Mouse (Mus musculus) v-Abl transformed pro-B cells (cell line): ENCODE data around the gene Ssmem1.

Experiments used
- in situ Hi-C, 2 experiments: fragments of 400-800 bp; cut with MboI; formaldehyde crosslinking; loops; one replicate each; pipeline ENCODE4 v1.15.1; 2025; ENCODE audit not compliant: unreplicated experiment in 2 of 2

Ssmem1 gene

DNA sequence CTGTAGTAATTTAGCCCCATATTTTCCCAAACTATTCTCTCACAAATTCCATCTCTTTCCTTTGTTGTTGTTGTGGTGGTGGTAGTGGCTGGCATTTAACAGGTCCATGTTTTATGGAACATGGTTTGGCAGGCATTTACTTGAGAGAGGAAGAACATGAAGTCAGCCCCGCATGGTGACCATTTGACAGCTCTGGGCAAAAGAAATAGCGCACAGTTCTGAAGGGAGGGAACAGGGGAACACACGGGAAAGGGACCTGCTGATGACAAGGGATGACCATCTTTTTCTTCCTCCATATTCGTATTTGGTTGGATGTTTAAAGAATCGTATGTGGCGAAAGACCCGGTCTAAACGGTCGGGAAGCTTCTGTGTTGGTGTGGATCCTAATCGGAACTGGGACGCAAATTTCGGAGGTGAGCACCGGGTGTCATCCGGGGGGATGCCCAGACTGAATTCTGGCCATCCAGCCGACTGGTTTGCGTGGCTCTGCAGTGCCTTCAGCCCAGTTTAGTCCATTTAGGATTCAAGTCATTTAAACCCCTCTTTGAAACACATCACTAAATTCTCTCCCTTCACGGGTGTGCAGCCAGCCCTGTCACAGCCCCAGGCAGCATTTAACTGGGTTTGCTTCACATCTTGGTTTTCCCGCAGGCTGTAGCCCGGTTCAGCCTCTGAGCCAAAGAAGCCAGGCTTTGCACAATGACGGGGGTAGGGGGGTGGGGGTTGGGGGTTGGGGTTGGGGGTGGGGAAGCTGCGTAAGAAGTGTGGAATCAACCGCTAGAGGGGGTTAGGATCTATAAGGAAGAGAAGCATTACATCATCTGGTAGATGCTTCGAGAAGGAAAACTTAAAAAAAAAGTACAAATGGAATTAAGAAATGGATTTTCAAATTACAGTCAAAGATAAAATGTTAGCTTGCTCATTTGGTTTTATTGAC, 42.3 kb downstream of the Ssmem1 start:
- in situ Hi-C loops = no loop called here

DNA sequence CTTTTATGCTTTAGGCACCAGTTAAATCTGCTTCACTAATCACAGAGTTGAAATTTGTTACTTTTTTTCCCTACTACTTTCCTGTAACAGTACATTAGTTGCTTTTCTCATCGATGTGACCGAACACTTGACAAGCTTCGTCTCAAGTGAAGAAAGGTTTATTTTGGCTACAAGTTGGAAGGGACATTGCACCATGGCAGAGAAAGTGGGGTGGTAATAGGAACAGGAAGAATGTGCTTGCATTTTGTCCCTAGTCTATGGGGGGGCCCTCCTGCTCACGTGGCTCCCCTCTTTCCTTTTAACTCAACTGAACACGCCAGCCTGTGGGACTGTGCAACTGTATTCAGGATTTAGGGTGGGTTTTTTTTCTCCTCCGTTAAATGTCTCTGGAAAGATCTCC, 43.0 kb downstream of the Ssmem1 start:
- in situ Hi-C loops = no loop called here

DNA sequence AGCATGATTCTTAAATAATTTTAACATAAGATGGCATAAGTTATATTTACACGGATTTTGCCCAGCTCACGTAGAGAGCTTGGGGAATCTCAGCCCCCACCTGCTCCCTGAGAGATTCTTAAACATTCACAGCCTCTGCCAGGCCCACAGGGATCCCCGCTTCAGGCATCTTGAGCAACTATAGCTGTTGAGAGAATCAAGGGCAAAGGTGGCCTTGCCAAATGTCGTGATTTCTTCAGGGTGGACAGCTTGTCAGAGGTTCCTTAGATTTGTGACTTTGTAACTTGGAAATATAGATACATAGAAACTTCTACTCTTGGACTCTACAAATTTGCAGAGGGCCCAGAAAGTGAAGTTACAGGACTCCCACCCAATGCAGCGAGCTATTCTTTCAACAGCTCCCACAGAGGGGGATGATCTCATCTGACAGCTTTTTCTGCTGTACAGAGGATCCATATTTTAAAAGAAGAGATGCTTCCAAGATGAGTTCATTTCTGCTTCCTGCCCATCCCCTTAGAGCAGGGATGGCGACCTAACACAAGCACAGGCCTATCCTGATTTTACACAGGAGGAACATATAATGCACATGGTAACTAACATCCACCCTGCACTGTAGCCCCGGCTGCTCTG, 43.8 kb downstream of the Ssmem1 start:
- in situ Hi-C loops = no loop called here

DNA sequence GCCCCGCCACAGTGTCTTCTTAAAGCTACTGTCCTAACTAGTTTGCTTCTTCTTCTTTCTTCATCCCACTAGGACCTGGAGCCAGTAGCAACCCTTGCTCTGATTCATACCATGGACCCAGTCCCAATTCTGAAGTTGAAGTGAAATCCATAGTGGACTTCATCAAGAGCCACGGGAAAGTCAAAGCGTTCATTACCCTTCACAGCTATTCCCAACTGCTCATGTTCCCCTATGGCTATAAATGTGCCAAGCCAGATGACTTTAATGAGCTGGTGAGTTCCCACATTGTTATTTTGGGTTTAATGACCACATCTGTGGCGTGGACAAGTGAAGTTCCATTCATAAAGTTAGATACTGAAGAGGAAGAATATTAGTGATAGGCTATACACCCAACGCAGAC, 44.4 kb downstream of the Ssmem1 start:
- in situ Hi-C loops = no loop called here

DNA sequence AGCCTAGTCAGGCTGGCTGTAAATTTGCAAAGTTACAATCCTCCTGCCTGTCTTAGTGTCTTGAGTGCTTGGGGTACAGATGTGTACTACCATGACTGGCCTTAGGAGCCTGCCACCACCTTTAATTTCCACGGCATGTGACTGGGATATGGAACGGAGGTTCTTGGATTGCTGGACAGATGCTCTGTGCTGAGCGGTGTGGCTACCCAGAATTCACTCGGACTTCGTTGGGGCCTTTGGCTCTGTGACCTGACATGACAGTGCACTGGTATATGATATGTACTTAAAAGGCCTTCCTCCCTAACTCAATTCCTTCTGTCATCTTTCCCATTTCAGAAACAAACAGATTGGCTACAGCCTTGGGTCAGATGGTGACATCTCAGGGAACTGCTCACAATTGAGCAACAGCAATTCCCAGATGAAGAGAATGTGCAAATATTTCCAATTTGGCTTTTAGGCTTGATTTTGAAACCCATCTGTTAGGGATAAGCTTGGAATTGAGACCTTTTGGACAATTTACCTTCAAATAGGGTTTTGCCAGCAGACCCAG, 45.0 kb downstream of the Ssmem1 start:
- in situ Hi-C loops = no loop called here

DNA sequence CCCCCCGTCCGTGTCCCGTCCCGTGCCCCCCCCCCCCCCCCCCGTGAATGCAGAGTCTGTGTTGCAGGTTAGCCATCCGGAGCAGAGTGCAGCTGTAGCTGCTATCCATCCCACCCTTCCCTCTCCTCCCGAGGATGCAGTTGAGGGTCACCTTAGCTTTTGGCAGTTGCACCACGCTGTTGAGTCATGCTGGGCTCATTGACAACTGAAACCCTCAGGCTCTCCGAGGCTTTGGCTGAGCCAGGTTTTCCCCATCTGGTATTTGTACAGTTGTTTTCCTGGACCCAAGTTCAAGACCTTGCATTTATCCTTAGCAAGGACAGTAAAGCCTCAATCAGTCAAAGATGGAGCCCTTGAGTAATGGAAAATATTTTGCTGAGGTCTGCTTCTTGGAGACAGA, 46.4 kb downstream of the Ssmem1 start:
- in situ Hi-C loops = no loop called here

DNA sequence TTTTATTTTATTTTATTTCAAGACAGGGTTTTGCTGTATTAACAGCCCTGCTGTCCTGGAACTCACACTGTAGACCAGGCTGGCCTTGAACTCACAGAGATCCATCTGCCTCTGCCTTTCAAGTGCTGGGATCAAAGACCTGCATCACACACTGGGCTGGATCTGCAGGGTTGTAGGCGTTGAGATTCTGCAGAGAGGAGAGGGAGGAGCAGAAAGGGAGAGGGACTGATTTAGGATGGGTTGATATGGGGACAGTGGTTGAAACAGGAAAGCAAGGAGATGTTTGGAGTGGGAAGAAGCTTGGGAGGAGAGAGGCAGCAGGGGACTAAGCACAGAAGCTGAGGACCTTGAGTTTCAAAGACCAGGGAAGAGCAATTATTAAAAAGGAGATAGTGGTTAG, 50.1 kb downstream of the Ssmem1 start:
- in situ Hi-C loops = no loop called here

DNA sequence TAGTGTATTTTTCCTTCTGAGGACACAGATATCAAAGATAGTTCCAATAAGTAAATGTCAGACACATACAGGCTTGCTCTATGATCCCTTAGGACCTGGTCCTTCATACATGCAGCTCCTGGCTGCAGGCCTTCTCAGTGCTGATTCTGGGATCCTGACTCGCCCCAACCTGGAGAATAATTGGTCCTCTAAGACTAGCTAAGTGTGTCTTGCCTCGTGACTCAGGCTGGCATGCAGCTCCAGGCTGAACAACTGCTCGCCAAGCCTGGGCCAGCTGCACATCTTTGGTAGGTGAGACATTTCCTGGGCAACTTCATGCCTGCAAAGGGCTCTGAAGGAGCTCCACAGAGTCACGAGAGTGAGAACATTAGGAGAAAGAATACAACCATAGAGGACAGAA, 52.5 kb downstream of the Ssmem1 start:
- in situ Hi-C loops = no loop called here

DNA sequence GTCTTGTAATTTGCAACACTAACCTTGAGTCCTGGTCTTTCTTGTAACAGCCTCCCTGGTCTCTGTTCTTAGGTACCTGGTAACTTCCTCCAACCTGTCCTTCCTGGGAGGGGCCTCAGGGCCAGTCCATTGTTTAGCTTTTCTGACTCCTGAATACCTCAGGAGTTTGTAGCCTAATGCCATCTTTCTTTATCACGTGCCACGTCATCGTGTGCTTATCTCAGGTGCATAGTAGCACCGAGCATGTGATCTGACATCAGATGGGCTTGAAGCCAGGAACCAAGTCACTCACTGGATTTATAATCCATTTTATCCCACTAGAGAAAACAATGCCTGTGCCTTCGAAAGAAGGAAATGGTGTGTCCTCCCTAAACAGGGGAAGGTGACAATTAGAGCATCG, 53.9 kb downstream of the Ssmem1 start:
- in situ Hi-C loops = no loop called here

DNA sequence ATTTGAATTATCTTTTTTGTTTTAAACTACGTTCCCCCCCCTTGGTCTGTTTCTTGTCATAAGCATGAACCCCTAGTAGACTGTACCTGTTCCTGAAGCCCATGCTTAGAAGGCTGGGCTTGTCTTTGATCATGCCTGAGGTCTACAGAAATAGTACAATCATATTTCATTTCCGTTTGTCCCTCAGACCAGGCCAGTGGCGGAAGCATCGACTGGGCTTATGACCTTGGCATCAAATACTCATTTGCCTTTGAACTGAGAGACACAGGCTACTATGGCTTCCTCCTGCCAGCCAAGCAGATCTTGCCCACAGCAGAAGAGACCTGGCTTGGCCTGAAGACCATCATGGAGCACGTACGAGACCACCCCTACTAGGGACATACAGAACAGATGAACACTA, 54.4 kb downstream of the Ssmem1 start:
- in situ Hi-C loops = no loop called here

DNA sequence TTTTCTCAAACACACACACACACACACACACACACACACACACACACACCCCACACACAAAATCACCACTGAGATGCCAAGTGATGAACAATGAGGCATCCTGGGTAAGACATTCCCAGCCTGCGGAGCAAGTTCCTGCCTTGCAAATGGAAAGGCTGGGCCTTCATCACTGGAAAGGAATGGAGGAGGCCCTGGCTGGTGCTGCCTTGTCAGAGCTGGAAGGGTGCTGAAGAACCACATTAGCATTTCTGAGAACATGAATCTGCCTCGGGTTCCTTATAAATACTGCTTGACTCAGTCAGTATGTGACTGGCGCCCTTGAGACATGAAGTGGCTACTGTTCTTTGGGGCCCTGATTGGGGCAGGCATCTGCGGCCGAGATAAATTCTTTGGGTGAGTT, 58.4 kb downstream of the Ssmem1 start, which contains the start of gene Cpa4:
Gene Cpa4, plus strand, starts transcription at position 301 of the 400 bp plus-strand sequence.
- in situ Hi-C loops = no loop called here

DNA sequence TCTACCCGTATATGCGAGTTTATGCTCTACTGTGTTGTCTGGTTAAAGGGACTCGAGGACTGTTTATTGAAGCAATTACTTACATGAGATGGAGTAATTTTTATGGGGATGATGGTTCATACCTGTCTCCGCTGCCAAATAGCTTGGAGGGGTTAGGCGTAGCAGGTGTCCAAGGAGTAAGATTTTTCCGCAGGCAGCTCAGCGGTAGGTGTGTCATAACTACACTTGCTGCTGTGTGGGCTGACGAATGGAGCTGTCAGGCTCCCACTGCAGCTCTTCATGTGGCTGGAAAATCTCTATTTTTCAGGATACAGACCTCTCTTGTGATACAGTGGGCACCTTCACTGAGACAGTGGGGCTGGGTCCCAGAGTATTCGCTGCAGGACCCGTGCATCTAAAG, 59.7 kb downstream of the Ssmem1 start:
- in situ Hi-C loops = no loop called here
